Mouse (Mus musculus): ENCODE results near the gene Hexim1. TPM values are rescaled to one million over a fixed set of nuclear protein-coding genes. Genes with fewer than 3 reads are reported as not detected.
A peak's percentile ranks its signal among the peaks of the same experiment; 100 is the strongest.

Gene Hexim1
- polyA plus RNA-seq, 1 experiment from 2014 or later = 2.8 TPM

DNA sequence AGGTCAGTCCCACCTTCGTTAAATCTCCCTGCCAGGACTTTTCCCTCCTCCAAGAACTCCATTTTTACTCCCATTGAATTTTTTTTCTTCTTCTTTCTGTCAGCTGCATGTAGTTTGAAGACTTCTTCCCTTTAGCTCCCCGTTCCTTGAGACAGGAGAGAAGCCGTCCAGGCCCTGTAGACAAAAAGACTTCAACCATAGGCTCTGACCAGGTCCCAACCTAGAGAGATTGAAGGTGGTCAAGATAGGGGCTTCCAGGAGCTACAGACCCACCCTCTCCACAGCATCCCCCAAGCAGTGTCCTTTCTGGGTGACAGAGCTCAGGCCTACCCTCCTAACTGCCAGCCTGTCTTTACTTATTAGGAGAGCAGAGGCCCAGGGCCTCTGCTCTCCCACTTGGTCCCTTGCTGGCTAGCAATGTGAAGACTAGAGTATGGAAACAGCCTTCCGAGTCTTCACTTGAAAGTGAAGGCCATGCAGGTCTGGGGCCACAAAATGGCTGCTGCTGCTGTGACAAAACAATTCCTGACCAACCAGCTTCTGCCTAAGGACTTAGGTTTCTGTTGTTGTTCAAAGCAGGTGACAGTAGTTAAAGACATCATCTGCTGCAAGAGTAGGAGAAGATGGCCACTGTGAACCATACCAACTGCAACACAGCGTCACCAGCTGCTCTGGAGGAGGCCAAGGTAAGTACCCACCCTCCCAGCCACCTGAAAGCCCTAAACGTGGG lies 17.6 kb downstream of the Hexim1 start:
- H3K9me3 ChIP-seq = no peaks in the 10 kb centered on the region
- DNase-seq (ENCODE audit: low spot score) = no peak
- peak overlapping the region; percentile 97 for H3K4me3 ChIP-seq
- peaks cover 41% of the 10 kb centered on the region for H3K4me1 ChIP-seq
- 54% methylated on average over 6 of the region's 6 CpGs for WGBS
- H3K27ac ChIP-seq (replicated peaks) = peak overlapping the region; percentile 86
- no peaks in the 10 kb centered on the region for H3K27me3 ChIP-seq (replicated peaks; ENCODE audit: low read depth, poor library complexity, severe bottlenecking)
- H3K36me3 ChIP-seq (replicated peaks) = peaks cover 22% of the 10 kb centered on the region

DNA sequence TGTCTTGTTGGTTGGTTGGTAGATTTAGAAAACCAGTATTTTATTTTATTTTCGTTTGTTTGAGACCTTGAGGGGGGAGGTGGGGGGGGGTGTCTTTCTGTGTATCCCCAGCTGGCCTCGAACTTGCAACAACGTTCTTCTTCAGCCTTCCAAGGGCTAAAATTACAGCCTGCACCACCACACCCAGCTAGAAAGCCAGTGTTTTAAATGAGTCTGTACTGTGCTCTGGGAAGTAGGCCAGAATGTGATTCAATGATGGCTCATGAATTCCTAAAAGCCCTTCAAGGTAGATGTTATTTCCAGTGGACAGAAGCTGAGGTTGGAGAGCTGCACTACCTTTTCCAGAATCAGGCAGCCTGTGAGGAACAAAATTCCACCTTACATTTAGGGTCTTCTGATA lies 18.2 kb downstream of the Hexim1 start:
- Histone ChIP-seq H3K27me3 (replicated peaks; ENCODE audit: low read depth, poor library complexity, severe bottlenecking) (no peaks in the 10 kb centered on the region), H3K36me3 (replicated peaks) (peaks cover 24% of the 10 kb centered on the region), H3K27ac (replicated peaks) (peak overlapping the region; percentile 86), H3K9me3 (no peaks in the 10 kb centered on the region), H3K4me3 (no peak overlapping the region), H3K4me1 (peaks cover 41% of the 10 kb centered on the region)
- no peak for DNase-seq (ENCODE audit: low spot score)
- WGBS = 80% methylated on average over 3 of the region's 3 CpGs

DNA sequence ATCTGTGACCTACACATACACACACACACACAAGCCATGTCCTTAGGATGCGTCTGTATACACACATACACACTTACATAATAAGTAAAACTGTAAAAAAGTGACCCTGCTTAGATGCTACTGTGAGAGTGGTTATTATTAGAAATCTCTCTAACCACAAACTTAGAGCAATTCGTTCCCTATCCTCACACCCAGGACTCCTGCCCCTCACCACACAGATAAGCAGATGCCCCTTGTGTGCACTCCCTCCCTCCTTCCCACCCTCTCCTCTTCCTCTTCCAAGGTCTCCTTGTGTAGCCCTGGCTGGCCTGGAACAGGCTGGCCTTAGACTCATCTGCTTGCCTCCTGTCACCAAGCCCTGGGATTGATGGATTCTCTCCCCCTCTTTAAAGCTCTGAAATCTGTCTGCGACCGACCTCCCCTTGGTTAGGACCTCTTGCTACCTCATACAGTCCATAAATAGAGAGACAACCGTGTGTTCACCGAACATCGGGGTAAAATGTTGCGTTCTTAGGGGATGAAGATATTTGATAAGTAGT lies 20.1 kb downstream of the Hexim1 start:
- Histone ChIP-seq H3K4me1 (peaks cover 36% of the 10 kb centered on the region), H3K4me3 (no peak overlapping the region), H3K9me3 (no peaks in the 10 kb centered on the region), H3K27ac (replicated peaks) (no peak overlapping the region), H3K27me3 (replicated peaks; ENCODE audit: low read depth, poor library complexity, severe bottlenecking) (no peaks in the 10 kb centered on the region), H3K36me3 (replicated peaks) (peaks cover 24% of the 10 kb centered on the region)
- 92% methylated on average over 8 of the region's 8 CpGs for WGBS
- DNase-seq (ENCODE audit: low spot score) = no peak

DNA sequence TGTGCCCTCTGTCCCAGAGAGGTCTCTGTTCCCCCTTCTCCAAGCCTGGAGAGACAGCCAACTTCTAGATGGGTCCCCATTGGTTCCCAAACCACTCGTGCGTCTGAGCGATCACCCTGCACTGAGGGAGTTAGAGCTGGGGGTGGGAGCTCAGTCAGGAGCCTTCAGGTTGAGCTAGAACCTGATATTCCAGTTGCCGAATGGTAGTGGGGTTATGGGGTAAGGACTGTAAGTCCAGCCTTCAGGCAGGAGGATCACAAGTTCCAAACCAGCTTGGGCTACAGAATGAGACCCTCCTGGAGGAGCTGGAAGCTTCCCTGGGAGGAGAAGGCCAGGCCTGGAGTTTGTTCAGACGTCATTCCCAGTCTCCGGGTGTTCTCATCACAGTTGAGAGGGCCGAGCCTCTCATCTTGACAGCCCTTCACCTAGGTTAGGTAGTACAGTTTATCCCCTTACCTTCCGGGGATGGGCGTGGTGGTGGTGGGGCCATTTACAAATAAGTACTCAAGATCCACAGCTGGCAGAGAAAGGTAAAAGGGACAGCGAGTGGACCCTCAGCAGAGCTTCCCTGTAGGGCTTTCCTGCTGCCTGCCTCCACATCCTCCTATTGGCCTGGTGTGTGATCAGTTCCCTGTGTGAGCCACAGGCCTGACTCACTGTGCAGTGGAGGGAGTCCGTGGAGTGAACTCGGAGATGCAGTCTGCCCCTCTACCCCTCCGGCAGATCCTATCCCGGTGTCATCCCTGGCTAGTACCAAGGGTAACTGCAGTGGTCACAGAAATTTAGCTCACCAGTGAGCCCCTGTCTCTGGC lies 24.1 kb downstream of the Hexim1 start:
- H3K27ac ChIP-seq (replicated peaks) = peak overlapping the region; percentile 82
- H3K27me3 ChIP-seq (replicated peaks; ENCODE audit: low read depth, poor library complexity, severe bottlenecking) = no peaks in the 10 kb centered on the region
- no peak for DNase-seq (ENCODE audit: low spot score)
- WGBS = 84% methylated on average over 14 of the region's 14 CpGs
- no peak overlapping the region for H3K4me3 ChIP-seq
- H3K9me3 ChIP-seq = no peaks in the 10 kb centered on the region
- H3K36me3 ChIP-seq (replicated peaks) = peaks cover 24% of the 10 kb centered on the region
- peaks cover 49% of the 10 kb centered on the region for H3K4me1 ChIP-seq

DNA sequence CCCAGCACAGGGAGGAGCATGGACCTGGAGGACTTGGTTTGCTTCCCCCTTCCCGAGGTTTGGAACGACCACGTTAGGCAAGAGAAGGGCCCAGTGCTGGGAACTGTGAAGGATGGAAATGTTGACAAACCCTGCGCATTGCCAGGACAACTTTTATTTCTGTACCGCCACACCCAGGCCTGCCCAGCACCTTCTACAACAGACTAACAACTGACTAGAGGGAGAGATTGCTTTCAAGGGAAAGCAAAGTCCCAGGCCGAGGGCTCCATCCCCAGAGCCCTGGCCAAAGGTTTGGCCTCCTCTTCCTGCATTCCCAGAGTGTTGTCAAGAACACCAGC lies 24.7 kb downstream of the Hexim1 start:
- peaks cover 47% of the 10 kb centered on the region for H3K4me1 ChIP-seq
- H3K9me3 ChIP-seq = no peaks in the 10 kb centered on the region
- no peak for DNase-seq (ENCODE audit: low spot score)
- H3K27me3 ChIP-seq (replicated peaks; ENCODE audit: low read depth, poor library complexity, severe bottlenecking) = no peaks in the 10 kb centered on the region
- peak overlapping the region; percentile 82 for H3K27ac ChIP-seq (replicated peaks)
- 51% methylated on average over 6 of the region's 6 CpGs for WGBS
- no peak overlapping the region for H3K4me3 ChIP-seq
- peaks cover 24% of the 10 kb centered on the region for H3K36me3 ChIP-seq (replicated peaks)

DNA sequence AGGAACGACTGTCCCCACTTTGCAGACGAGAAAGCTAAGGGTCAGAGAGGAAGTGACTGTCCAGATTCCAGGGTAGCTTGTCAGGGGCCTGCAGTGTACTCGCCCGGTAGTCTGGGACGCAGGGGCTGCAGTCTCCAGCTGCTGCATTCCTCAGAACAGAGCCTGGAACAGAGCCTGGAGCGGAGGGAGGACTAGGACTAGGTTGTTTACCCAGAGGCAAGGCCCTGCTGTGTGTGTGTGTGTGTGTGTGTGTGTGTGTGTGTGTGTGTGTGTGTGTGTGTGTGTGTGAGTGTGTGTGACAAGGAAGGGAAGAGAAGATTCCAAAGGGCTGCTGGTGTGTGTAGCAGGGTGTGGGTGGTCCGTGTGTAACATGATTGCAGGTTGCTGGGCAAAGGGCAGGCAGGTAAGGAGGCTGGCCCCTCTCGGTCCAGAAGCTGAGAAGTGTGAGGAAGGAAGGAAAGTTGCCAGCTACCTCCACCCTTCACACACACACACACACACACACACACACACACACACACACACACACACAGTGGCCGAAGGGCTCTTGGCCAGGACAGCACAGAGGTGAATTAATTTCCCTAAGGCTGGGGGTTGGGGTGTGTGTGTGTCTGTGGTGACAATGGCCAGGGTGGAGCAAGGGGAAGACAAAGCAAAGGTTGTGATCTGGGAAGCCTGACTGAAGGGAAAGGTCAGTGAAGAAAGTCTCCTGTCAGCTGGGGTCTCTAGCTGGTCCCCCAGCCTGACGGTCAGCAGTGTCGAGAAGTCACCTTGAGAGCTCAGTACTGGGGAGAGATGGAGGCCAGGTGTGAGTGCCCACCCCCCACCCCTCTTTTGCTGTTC lies 25.3 kb downstream of the Hexim1 start:
- peak; percentile 43 for DNase-seq (ENCODE audit: low spot score)
- peaks cover 24% of the 10 kb centered on the region for H3K36me3 ChIP-seq (replicated peaks)
- H3K27me3 ChIP-seq (replicated peaks; ENCODE audit: low read depth, poor library complexity, severe bottlenecking) = no peaks in the 10 kb centered on the region
- H3K4me3 ChIP-seq = no peak overlapping the region
- no peaks in the 10 kb centered on the region for H3K9me3 ChIP-seq
- peaks cover 47% of the 10 kb centered on the region for H3K4me1 ChIP-seq
- peak overlapping the region; percentile 82 for H3K27ac ChIP-seq (replicated peaks)
- WGBS = 24% methylated on average over 11 of the region's 11 CpGs

DNA sequence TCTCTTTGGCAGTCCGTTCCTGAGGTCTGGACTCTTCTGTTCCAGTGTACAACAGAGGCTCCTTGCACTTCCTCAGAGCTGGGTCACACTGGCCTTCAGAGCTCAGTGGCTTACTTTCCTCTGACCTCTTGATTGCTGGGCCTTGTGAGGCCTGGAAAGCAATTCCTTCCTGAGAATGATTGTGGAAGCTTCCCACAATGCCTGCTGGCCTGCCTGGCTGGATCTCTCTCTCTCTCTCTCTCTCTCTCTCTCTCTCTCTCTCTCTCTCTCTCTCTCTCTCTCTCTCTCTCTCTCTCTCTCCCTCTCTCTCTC lies 25.9 kb downstream of the Hexim1 start:
- DNase-seq (ENCODE audit: low spot score) = no peak
- Histone ChIP-seq H3K27ac (replicated peaks) (peak overlapping the region; percentile 82), H3K27me3 (replicated peaks; ENCODE audit: low read depth, poor library complexity, severe bottlenecking) (no peaks in the 10 kb centered on the region), H3K36me3 (replicated peaks) (peaks cover 24% of the 10 kb centered on the region), H3K4me3 (no peak overlapping the region), H3K4me1 (peaks cover 47% of the 10 kb centered on the region), H3K9me3 (no peaks in the 10 kb centered on the region)
- WGBS = 20% methylated on average over 1 of the region's 1 CpGs

DNA sequence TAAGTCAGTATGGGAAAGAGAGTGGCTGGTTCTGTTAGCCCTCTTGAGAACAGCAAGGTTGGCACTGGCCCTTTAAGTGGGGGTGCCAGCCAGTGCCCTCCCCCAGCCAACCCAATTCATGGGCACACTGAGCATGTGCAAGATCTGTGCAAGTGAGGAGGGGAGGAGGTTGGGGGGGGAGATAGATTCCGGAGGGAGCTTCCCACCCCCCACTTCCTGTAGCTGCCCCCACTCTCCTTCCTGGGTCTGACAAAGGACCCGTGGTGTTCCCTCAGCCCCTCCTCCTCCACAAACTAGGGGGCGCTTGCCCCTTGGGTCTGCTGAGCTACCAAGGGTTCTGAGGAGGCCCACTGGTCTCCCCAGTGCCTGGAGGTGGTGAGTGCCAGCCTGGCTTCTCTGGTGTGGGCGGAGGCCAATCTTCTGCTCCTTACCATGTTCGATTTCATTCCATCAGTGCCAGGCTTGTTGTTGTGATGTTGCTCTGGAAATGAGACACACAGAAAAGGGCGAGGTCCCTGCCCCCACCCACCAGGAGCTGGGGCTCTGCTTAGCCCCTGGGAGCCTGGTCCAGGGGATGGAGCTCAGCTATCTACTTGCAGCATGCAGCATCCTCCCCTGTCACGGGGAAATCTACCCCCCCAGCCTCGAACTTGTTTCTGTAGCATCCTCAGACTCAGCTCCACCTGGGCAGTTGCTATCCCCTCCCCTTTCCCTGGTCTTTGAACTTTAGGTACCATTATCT lies 26.6 kb downstream of the Hexim1 start:
- H3K36me3 ChIP-seq (replicated peaks) = peaks cover 24% of the 10 kb centered on the region
- H3K27me3 ChIP-seq (replicated peaks; ENCODE audit: low read depth, poor library complexity, severe bottlenecking) = no peaks in the 10 kb centered on the region
- peak; percentile 57 for DNase-seq (ENCODE audit: low spot score)
- H3K27ac ChIP-seq (replicated peaks) = peak overlapping the region; percentile 82
- H3K4me3 ChIP-seq = peak overlapping the region; percentile 21
- no peaks in the 10 kb centered on the region for H3K9me3 ChIP-seq
- WGBS = 27% methylated on average over 8 of the region's 8 CpGs
- peaks cover 47% of the 10 kb centered on the region for H3K4me1 ChIP-seq

DNA sequence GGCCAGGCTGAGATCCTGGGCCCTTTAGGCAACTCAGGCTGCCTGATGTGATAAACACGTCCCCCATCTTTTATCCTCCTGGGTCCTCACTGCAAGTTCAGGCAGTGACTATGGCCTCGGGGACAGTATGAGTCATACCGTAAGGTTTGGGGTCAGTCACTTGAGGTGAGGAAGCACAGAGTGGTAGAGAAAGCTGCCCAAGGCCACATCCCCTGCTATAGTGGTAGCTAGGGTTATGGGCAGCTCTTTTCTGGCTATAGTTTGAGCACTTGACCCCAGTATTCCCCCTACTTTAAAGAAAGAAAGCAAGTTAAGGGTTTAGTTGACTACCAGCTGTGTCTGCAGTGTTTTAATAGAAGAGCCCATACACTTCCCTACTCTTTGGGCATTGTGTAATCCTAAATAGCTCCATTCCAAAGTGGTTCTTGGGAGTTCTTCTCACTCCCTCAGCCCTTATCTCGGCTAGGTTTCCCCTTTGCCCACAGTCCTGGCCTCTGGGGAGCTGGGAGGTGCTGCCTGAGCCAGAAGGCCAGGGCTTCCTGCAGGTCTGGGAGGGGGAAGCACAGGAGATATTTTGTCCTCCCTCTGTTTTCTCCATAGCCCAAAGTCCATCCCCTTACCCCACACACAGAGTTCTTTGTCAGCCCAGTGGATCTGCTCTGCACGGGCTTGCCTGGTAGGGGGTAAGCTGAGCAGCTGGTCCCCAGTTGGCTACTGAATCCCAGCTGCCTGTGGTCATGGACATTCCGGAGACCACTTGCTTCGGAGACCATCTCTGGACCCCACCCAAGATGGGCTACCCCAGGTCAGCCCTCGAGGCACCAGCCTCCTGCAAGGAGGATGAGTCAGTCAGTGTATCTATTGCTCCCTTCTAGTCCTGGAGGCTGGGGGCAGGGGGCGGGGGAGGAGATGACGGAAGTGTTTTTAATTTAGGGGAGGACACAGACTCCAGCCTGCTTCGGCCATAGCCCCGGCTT lies 28.6 kb downstream of the Hexim1 start:
- Histone ChIP-seq H3K27me3 (replicated peaks; ENCODE audit: low read depth, poor library complexity, severe bottlenecking) (no peaks in the 10 kb centered on the region), H3K27ac (replicated peaks) (peak overlapping the region; percentile 44; the same call in 1 of the 2 replicates), H3K9me3 (no peaks in the 10 kb centered on the region), H3K4me1 (peaks cover 47% of the 10 kb centered on the region), H3K4me3 (0 out of 2 replicates have a peak overlapping the region, but pooled peaks have one; percentile 2), H3K36me3 (replicated peaks) (peaks cover 7% of the 10 kb centered on the region)
- DNase-seq (ENCODE audit: low spot score) = peak; percentile 21
- WGBS = 26% methylated on average over 12 of the region's 12 CpGs

DNA sequence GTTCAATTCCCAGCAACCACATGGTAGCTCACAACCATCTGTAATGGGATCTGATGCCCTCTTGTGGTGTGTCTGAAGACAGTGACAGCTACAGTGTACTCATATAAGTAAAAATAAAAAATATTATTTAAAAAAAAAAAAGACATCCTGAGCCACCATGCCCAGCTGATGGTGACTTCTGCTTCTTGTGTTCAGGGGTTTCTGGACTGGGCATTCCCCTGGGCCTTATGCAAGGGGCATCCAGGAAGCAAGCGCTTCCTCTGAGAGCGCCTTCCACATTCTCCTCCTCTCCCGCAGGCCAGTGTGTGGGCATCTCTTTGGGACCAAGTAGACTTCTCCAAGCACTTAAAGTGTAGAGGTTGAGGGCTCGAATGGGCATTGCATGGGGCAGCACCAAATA lies 30.4 kb downstream of the Hexim1 start:
- DNase-seq (ENCODE audit: low spot score) = no peak
- Histone ChIP-seq H3K27ac (replicated peaks) (no peak overlapping the region), H3K27me3 (replicated peaks; ENCODE audit: low read depth, poor library complexity, severe bottlenecking) (no peaks in the 10 kb centered on the region), H3K4me1 (peaks cover 35% of the 10 kb centered on the region), H3K36me3 (replicated peaks) (no peaks in the 10 kb centered on the region), H3K4me3 (no peak overlapping the region), H3K9me3 (no peaks in the 10 kb centered on the region)
- 91% methylated on average over 4 of the region's 4 CpGs for whole genome bisulfite sequencing

DNA sequence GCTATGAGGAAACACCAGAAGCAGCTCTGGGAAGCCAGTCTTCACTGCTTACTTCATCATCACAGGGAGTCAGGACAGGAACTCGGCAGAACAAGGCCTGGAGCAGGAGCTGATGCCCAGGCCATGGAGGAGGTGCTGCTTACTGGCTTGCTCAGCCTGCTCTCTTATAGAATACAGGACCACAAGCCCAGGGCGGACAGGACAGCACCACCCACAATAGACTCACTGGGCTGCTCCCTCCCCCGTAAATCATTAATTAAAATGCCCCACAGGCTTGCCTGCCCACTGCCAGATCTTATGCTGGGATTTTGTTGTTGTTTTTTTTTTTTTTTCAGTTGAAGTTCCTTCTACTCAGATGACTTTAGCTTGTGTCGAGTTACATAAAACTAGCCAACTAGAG lies 31.7 kb downstream of the Hexim1 start:
- Histone ChIP-seq H3K9me3 (no peaks in the 10 kb centered on the region), H3K4me3 (no peak overlapping the region), H3K36me3 (replicated peaks) (no peaks in the 10 kb centered on the region), H3K4me1 (peaks cover 21% of the 10 kb centered on the region), H3K27me3 (replicated peaks; ENCODE audit: low read depth, poor library complexity, severe bottlenecking) (no peaks in the 10 kb centered on the region), H3K27ac (replicated peaks) (no peak overlapping the region; the same call in 1 of the 2 replicates)
- 64% methylated on average over 4 of the region's 4 CpGs for WGBS
- no peak for DNase-seq (ENCODE audit: low spot score)
